Mouse (Mus musculus): Measurements from ENCODE around the gene Senp6. TPM values are rescaled to one million over a fixed set of nuclear protein-coding genes. Genes with fewer than 3 reads are reported as not detected.
"Not testable (repeated sequence)": the region's sequence is repeated elsewhere in the genome, so short reads cannot be mapped to it uniquely, and the experiment has no call there.

The Senp6 gene
- polyA plus RNA-seq, 1 experiment from 2014 or later: 48.5 TPM

- peaks cover 19% of the 10 kb centered on the region for H3K4me1 ChIP-seq (replicated peaks; ENCODE audit: control insufficient read depth, insufficient read depth, low read length)
- no peak for ATAC-seq
- no peaks in the 10 kb centered on the region for H3K36me3 ChIP-seq (ENCODE audit: control insufficient read depth, insufficient read depth)
- no peaks in the 10 kb centered on the region for H3K27me3 ChIP-seq (replicated peaks; ENCODE audit: control insufficient read depth, insufficient read depth, low read length)
- no peak overlapping the region for H3K27ac ChIP-seq (ENCODE audit: low read length)
- H3K9me3 ChIP-seq (ENCODE audit: control insufficient read depth, low read length): no peaks in the 10 kb centered on the region
- no peak overlapping the region for H3K4me2 ChIP-seq (ENCODE audit: low read length)
- no peak overlapping the region for H3K4me3 ChIP-seq (replicated peaks; ENCODE audit: low read length)
- WGBS: 91% methylated on average over 3 of the region's 3 CpGs
- H3K9ac ChIP-seq (replicated peaks; ENCODE audit: low read depth, low read length): no peak overlapping the region
Observed at GRCm38 (mm10) chr9:80070026-80070425, 3.3 kb downstream of the Senp6 start.

- Histone ChIP-seq H3K27me3 (replicated peaks; ENCODE audit: control insufficient read depth, insufficient read depth, low read length) (no peaks in the 10 kb centered on the region), H3K36me3 (ENCODE audit: control insufficient read depth, insufficient read depth) (no peaks in the 10 kb centered on the region), H3K27ac (ENCODE audit: low read length) (no peak overlapping the region), H3K4me3 (replicated peaks; ENCODE audit: low read length) (no peak overlapping the region), H3K4me2 (ENCODE audit: low read length) (no peak overlapping the region), H3K9ac (replicated peaks; ENCODE audit: low read depth, low read length) (no peak overlapping the region), H3K9me3 (ENCODE audit: control insufficient read depth, low read length) (no peaks in the 10 kb centered on the region), H3K4me1 (replicated peaks; ENCODE audit: control insufficient read depth, insufficient read depth, low read length) (peaks cover 22% of the 10 kb centered on the region)
- ATAC-seq: no peak
- WGBS: 55% methylated on average over 3 of the region's 3 CpGs
Observed at GRCm38 (mm10) chr9:80071616-80072015, 4.9 kb downstream of the Senp6 start.

DNA sequence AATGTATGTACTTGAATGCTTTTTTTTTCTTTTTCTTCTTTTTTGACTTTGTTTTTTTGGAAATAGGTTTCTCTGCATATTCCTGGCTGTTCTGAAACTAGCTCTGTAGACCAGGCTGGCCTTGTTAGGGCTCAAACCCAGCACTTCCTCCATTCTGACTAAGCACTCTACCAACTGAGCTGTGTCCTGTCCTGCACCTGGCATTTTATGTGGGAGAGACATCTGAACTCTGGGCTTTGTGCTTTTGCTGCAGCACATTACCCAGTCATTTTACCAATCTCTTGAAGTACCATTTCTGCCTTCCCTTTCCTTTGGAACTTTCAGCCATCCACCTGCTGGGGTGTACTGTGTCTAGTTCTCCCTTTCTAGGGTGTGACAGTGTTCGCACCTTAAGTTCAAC lies 7.4 kb downstream of the Senp6 start:
- no peaks in the 10 kb centered on the region for H3K27me3 ChIP-seq (replicated peaks; ENCODE audit: control insufficient read depth, insufficient read depth, low read length)
- no peaks in the 10 kb centered on the region for H3K36me3 ChIP-seq (ENCODE audit: control insufficient read depth, insufficient read depth)
- H3K4me1 ChIP-seq (replicated peaks; ENCODE audit: control insufficient read depth, insufficient read depth, low read length): peaks cover 22% of the 10 kb centered on the region
- no peak overlapping the region for H3K4me2 ChIP-seq (ENCODE audit: low read length)
- H3K9me3 ChIP-seq (ENCODE audit: control insufficient read depth, low read length): no peaks in the 10 kb centered on the region
- H3K9ac ChIP-seq (replicated peaks; ENCODE audit: low read depth, low read length): no peak overlapping the region
- WGBS: 90% methylated on average over 1 of the region's 1 CpGs
- peak; percentile 11; the same call in 1 of the 2 replicates for ATAC-seq
- H3K27ac ChIP-seq (ENCODE audit: low read length): no peak overlapping the region
- H3K4me3 ChIP-seq (replicated peaks; ENCODE audit: low read length): no peak overlapping the region

DNA sequence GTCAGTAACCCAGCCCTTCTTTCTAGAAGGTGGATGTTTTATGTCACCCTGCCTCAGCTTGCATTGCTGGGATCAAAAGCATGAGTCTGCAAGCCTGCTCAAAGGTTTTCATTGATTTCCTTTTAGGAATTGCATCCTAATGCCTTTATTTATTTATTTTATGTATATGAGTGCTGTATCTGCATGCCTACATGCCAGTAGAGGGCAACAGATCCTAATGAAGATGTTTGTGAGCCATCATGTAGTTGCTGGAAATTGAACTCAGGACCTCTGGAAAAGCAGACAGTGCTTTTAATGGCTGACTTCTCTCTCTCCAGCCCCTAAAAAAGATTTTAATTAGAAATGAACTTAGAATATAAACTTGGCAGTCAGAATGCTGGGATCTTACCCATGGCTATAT lies 8.2 kb downstream of the Senp6 start:
- no peaks in the 10 kb centered on the region for H3K36me3 ChIP-seq (ENCODE audit: control insufficient read depth, insufficient read depth)
- H3K9ac ChIP-seq (replicated peaks; ENCODE audit: low read depth, low read length): no peak overlapping the region
- H3K4me2 ChIP-seq (ENCODE audit: low read length): no peak overlapping the region
- no peak overlapping the region for H3K27ac ChIP-seq (ENCODE audit: low read length)
- no peak overlapping the region for H3K4me3 ChIP-seq (replicated peaks; ENCODE audit: low read length)
- no peaks in the 10 kb centered on the region for H3K9me3 ChIP-seq (ENCODE audit: control insufficient read depth, low read length)
- H3K27me3 ChIP-seq (replicated peaks; ENCODE audit: control insufficient read depth, insufficient read depth, low read length): no peaks in the 10 kb centered on the region
- ATAC-seq: no peak
- H3K4me1 ChIP-seq (replicated peaks; ENCODE audit: control insufficient read depth, insufficient read depth, low read length): peaks cover 22% of the 10 kb centered on the region

DNA sequence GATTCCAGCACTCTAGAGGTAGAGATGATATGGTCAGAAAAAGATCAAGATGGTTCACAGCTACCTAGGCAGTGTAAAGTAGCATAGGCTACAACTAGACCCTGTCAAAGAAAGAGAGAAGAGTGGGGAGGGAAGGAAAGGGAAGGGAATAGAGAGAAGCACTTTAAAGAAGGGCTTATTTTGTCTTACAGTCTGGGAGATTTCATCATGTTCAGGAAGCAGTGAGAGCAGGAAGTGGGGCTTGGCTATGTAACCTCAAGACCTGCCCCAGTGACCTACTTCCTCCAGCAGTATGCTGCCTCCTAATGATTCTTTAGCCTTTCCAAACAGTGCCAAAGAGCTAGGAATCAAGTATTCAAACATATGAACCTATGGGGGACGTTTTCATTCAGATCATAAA lies 14.2 kb downstream of the Senp6 start:
- H3K4me3 ChIP-seq (replicated peaks; ENCODE audit: low read length): no peak overlapping the region
- whole genome bisulfite sequencing: 96% methylated on average over 1 of the region's 1 CpGs
- H3K9ac ChIP-seq (replicated peaks; ENCODE audit: low read depth, low read length): no peak overlapping the region
- no peaks in the 10 kb centered on the region for H3K9me3 ChIP-seq (ENCODE audit: control insufficient read depth, low read length)
- ATAC-seq: no peak
- H3K27me3 ChIP-seq (replicated peaks; ENCODE audit: control insufficient read depth, insufficient read depth, low read length): no peaks in the 10 kb centered on the region
- H3K36me3 ChIP-seq (ENCODE audit: control insufficient read depth, insufficient read depth): no peaks in the 10 kb centered on the region
- no peak overlapping the region for H3K4me2 ChIP-seq (ENCODE audit: low read length)
- peaks cover 20% of the 10 kb centered on the region for H3K4me1 ChIP-seq (replicated peaks; ENCODE audit: control insufficient read depth, insufficient read depth, low read length)
- H3K27ac ChIP-seq (ENCODE audit: low read length): no peak overlapping the region

DNA sequence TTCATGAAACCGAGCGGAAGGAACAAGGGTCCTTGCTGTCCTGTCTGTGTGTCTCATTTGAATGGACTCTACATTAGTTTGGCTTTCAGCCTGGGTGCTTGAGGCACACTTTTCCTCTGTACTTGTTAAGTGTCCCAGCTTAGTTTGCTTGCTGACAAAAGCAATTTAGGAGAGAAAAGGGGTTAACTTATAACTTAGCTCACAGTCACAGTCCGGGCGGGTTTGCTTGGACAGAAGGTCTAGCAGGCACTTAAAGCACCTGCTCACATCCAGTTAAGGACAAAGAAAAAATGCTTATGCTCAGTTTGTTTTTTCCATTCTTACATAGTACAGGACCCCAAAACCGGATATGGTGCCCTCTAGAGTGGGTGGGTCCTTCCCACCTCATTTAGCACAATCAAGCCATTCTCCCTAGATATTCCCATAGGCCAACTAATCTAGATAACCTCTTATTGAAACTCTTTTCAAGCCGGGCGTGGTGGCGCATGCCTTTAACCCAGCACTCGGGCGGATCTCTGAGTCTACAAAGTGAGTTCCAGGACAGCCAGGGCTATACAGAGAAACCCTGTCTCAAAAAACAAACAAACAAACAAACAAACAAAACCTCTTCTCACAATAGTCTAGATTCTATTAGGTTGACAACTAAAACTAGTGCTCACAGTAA lies 17.9 kb downstream of the Senp6 start:
- Histone ChIP-seq H3K4me2 (ENCODE audit: low read length) (no peak overlapping the region), H3K4me3 (replicated peaks; ENCODE audit: low read length) (no peak overlapping the region), H3K27ac (ENCODE audit: low read length) (no peak overlapping the region), H3K9ac (replicated peaks; ENCODE audit: low read depth, low read length) (no peak overlapping the region), H3K9me3 (ENCODE audit: control insufficient read depth, low read length) (no peaks in the 10 kb centered on the region), H3K36me3 (ENCODE audit: control insufficient read depth, insufficient read depth) (no peaks in the 10 kb centered on the region), H3K27me3 (replicated peaks; ENCODE audit: control insufficient read depth, insufficient read depth, low read length) (no peaks in the 10 kb centered on the region), H3K4me1 (replicated peaks; ENCODE audit: control insufficient read depth, insufficient read depth, low read length) (peaks cover 13% of the 10 kb centered on the region)
- ATAC-seq: peak; percentile 30
- 44% methylated on average over 10 of the region's 10 CpGs for WGBS

- Histone ChIP-seq H3K27ac (ENCODE audit: low read length) (no peak overlapping the region), H3K9ac (replicated peaks; ENCODE audit: low read depth, low read length) (no peak overlapping the region), H3K4me1 (replicated peaks; ENCODE audit: control insufficient read depth, insufficient read depth, low read length) (peaks cover 13% of the 10 kb centered on the region), H3K4me3 (replicated peaks; ENCODE audit: low read length) (no peak overlapping the region), H3K36me3 (ENCODE audit: control insufficient read depth, insufficient read depth) (no peaks in the 10 kb centered on the region), H3K4me2 (ENCODE audit: low read length) (no peak overlapping the region), H3K9me3 (ENCODE audit: control insufficient read depth, low read length) (no peaks in the 10 kb centered on the region), H3K27me3 (replicated peaks; ENCODE audit: control insufficient read depth, insufficient read depth, low read length) (no peaks in the 10 kb centered on the region)
- ATAC-seq: no peak
- 37% methylated on average over 2 of the region's 2 CpGs for WGBS
Observed at GRCm38 (mm10) chr9:80085665-80086064, 19.0 kb downstream of the Senp6 start.

DNA sequence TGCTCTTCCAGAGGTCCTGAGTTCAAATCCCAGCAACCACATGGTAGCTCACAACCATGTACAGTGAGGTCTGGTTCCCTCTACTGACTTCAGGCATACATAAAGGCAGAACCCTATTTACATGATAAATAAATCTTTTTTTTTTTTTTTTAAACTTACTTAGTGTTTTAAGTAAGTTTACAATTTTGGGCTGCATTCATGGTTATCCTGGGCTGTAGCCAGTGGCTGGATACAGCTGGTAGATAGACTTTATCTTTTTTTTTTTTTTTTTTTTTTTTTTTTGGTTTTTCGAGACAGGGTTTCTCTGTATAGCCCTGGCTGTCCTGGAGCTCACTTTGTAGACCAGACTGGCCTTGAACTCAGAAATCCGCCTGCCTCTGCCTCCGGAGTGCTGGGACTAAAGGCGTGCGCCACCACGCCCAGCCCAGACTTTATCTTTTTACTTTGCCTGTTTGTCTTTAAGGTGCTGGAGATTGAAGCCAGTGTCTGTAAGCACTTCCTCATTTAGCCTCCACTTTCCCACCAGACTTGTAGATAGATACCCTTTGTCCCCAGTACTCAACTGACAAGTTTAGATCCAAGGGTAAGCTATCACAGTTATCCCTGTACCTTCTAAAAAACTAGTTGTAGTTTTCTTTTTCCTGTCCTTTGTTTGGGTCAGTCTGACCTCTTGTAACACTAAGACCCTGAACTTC lies 19.7 kb downstream of the Senp6 start:
- not testable (repeated sequence) for ATAC-seq; H3K27ac ChIP-seq (ENCODE audit: low read length)
- H3K4me1 ChIP-seq (replicated peaks; ENCODE audit: control insufficient read depth, insufficient read depth, low read length): peaks cover 13% of the 10 kb centered on the region

GRCm38 (mm10) chr9:80089409-80089808 lies 22.7 kb downstream of the Senp6 start:
- Histone ChIP-seq H3K4me1 (replicated peaks; ENCODE audit: control insufficient read depth, insufficient read depth, low read length) (peaks cover 10% of the 10 kb centered on the region), H3K4me2 (ENCODE audit: low read length) (no peak overlapping the region), H3K9ac (replicated peaks; ENCODE audit: low read depth, low read length) (no peak overlapping the region), H3K27me3 (replicated peaks; ENCODE audit: control insufficient read depth, insufficient read depth, low read length) (no peaks in the 10 kb centered on the region), H3K9me3 (ENCODE audit: control insufficient read depth, low read length) (no peaks in the 10 kb centered on the region), H3K27ac (ENCODE audit: low read length) (no peak overlapping the region), H3K4me3 (replicated peaks; ENCODE audit: low read length) (no peak overlapping the region), H3K36me3 (ENCODE audit: control insufficient read depth, insufficient read depth) (no peaks in the 10 kb centered on the region)
- WGBS: 64% methylated on average over 3 of the region's 3 CpGs
- no peak for ATAC-seq

More for the DNA sequence above, 19.7 kb downstream of the Senp6 start:
- H3K4me2 ChIP-seq (ENCODE audit: low read length); H3K9ac ChIP-seq (replicated peaks; ENCODE audit: low read depth, low read length); H3K36me3 ChIP-seq (ENCODE audit: control insufficient read depth, insufficient read depth); H3K9me3 ChIP-seq (ENCODE audit: control insufficient read depth, low read length); H3K27me3 ChIP-seq (replicated peaks; ENCODE audit: control insufficient read depth, insufficient read depth, low read length); H3K4me3 ChIP-seq (replicated peaks; ENCODE audit: low read length): not testable (repeated sequence)
- 95% methylated on average over 5 of the region's 6 CpGs for WGBS
